Comparison of ENCODE assay signal across 14 mouse cellular contexts in the genomic region with DNA sequence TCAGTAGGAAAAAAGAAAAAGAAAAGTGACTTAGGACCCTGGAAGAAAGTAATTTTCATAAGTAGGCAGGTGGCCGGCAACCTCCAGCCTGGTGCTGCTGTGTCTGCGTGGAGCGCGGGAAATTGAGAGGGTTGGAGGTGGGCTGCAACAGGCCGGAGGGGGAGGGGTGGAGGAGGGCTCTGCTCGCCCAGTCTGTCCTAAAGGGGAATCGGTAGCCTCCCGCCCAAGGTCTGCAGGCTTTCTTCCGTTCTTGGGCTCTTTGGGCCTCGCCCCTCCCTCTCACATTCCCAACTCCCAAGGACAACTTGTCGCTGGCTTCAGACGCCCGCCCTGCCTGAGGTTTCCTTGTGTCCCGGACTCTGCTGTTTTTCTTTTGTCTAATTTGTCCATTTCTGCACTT. TPM values are rescaled to one million over a fixed set of nuclear protein-coding genes. Genes with fewer than 3 reads are reported as not detected.
DNase-seq lines count a peak whose midpoint lies in the region; ATAC-seq and TF ChIP-seq lines count a peak whose summit lies in the region.
"Had no signal": no experiment of that assay in that cellular context is flagged by ENCODE, and none has a peak within 500 bp of the region (broad histone marks: within the 10 kb centered on the region; RNA-seq: fewer than 3 reads in every experiment).

No protein-coding gene starts in this region.

- intact Hi-C loops in gastrocnemius, adult 2 months (cut with DNase I): no loop called here
- intact Hi-C loops in gastrocnemius, postnatal 14 days (cut with DNase I; ENCODE audit: low total_unique reads): no loop called here

- WGBS in intestine, embryonic 14.5 days: under 1% methylated on average over 14 of the region's 14 CpGs
- 2% methylated on average over 14 of the region's 14 CpGs for WGBS in forebrain, embryonic 13.5 days

- peak overlapping the region; percentile 23; the same call in 1 of the 2 replicates for H3K4me2 ChIP-seq in intestine, embryonic 14.5 days (ENCODE audit: low read length)
- H3K4me2 ChIP-seq in forebrain, embryonic 13.5 days: no peak overlapping the region

- no peak overlapping the region for H3K9ac ChIP-seq in intestine, embryonic 14.5 days (ENCODE audit: low read length)
- H3K9ac ChIP-seq in forebrain, embryonic 13.5 days: no peak overlapping the region

- H3K27me3 ChIP-seq in intestine, embryonic 14.5 days (replicated peaks; ENCODE audit: control insufficient read depth, insufficient read depth, low read length): peaks cover 84% of the 10 kb centered on the region
- peaks cover 100% of the 10 kb centered on the region for H3K27me3 ChIP-seq in forebrain, embryonic 13.5 days

- ATAC-seq in intestine, embryonic 14.5 days (replicated peaks; ENCODE audit: low FRiP score, low TSS enrichment, low read depth): no peak
- no peak for ATAC-seq in forebrain, embryonic 13.5 days

- peak overlapping the region; percentile 26; the same call in 1 of the 2 replicates for H3K4me3 ChIP-seq in intestine, embryonic 14.5 days (ENCODE audit: low read depth, low read length)
- H3K4me3 ChIP-seq in forebrain, embryonic 13.5 days: no peak overlapping the region
- H3K4me3 ChIP-seq in gastrocnemius, adult 2 months: no peak overlapping the region
- H3K4me3 ChIP-seq: left cerebral cortex, adult 2 months had no signal

- no peak overlapping the region for H3K27ac ChIP-seq in intestine, embryonic 14.5 days (ENCODE audit: low read depth)
- no peak overlapping the region for H3K27ac ChIP-seq in forebrain, embryonic 13.5 days
- no peak overlapping the region for H3K27ac ChIP-seq in gastrocnemius, adult 2 months
- H3K27ac ChIP-seq: left cerebral cortex, adult 2 months; macrophage; stomach, postnatal 0 days had no signal

- H3K9me3 ChIP-seq in intestine, embryonic 14.5 days (ENCODE audit: control insufficient read depth, low read length): no peaks in the 10 kb centered on the region
- peaks cover 7% of the 10 kb centered on the region for H3K9me3 ChIP-seq in forebrain, embryonic 13.5 days (replicated peaks)

- DNase-seq in ovary, adult 18-20 months (ENCODE audit: low spot score): peak; percentile 54
- DNase-seq in ovary, postnatal 14 days (ENCODE audit: low spot score): no peak
- peak; percentile 61 for DNase-seq in intestine, embryonic 14.5 days (ENCODE audit: low spot score)
- DNase-seq in kidney, postnatal 4 days: peak; percentile 78 to 87
- DNase-seq in gastrocnemius, adult 2 months: no peak
- DNase-seq in heart, adult 18-20 months: no peak
- no peak for DNase-seq in gastrocnemius, postnatal 14 days
- DNase-seq: heart, postnatal 4 days had no signal

- H3K36me3 ChIP-seq in intestine, embryonic 14.5 days (ENCODE audit: control insufficient read depth, insufficient read depth, low read length): no peaks in the 10 kb centered on the region
- no peaks in the 10 kb centered on the region for H3K36me3 ChIP-seq in forebrain, embryonic 13.5 days (ENCODE audit: poor library complexity, severe bottlenecking)

- H3K4me1 ChIP-seq in intestine, embryonic 14.5 days (replicated peaks; ENCODE audit: control insufficient read depth, insufficient read depth, low read length): peaks cover 3% of the 10 kb centered on the region; the same call in 1 of the 2 replicates
- H3K4me1 ChIP-seq in forebrain, embryonic 13.5 days: no peaks in the 10 kb centered on the region

- TF ChIP-seq CTCF in gastrocnemius, adult 2 months (IDR thresholded peaks at IDR 0.05): no peak

RNA-seq across cellular contexts. Expression of gene Hoxb9, which starts 20.4 kb away (rescaled TPM):
- 1.0 and 1.1 TPM in 2 replicates for polyA plus RNA-seq in intestine, embryonic 14.5 days (2014; fragmentation: Nextera tagmentation; extraction: Ambion mirVana)
- polyA plus RNA-seq in forebrain, embryonic 13.5 days (2015; fragmentation: Nextera tagmentation; extraction: Ambion mirVana): not detected in 2 replicates
- under 1 TPM in 1 of 2 experiments, not detected in 1; 0.14 TPM for total RNA-seq in gastrocnemius, adult 2 months (2021)
- total RNA-seq in heart, adult 18-20 months (2021): not detected
- under 1 TPM; 0.49 to 0.59 TPM for total RNA-seq in gastrocnemius, postnatal 14 days (2021)
- total RNA-seq: CH12.LX; heart, postnatal 4 days; left cerebral cortex, adult 2 months had no signal
- polyA plus RNA-seq: cortical plate, adult 2 months; macrophage had no signal

RNA-seq across cellular contexts. Expression of gene Hoxb8, which starts 30.8 kb away (rescaled TPM):
- 1.5 and 1.7 TPM in 2 replicates for polyA plus RNA-seq in intestine, embryonic 14.5 days (2014; fragmentation: Nextera tagmentation; extraction: Ambion mirVana)
- not detected in 2 replicates for polyA plus RNA-seq in forebrain, embryonic 13.5 days (2015; fragmentation: Nextera tagmentation; extraction: Ambion mirVana)
- under 1 TPM; 0.14 to 0.23 TPM for total RNA-seq in gastrocnemius, adult 2 months (2021)
- not detected for total RNA-seq in heart, adult 18-20 months (2021)
- total RNA-seq in gastrocnemius, postnatal 14 days (2021): under 1 TPM; 0.71 to 0.74 TPM
- total RNA-seq: CH12.LX; heart, postnatal 4 days; left cerebral cortex, adult 2 months had no signal
- polyA plus RNA-seq: cortical plate, adult 2 months; macrophage had no signal

RNA-seq across cellular contexts. Expression of gene Hoxb7, which starts 35.5 kb away (rescaled TPM):
- 11.7 and 13.2 TPM in 2 replicates for polyA plus RNA-seq in intestine, embryonic 14.5 days (2014; fragmentation: Nextera tagmentation; extraction: Ambion mirVana)
- not detected in 2 replicates for polyA plus RNA-seq in forebrain, embryonic 13.5 days (2015; fragmentation: Nextera tagmentation; extraction: Ambion mirVana)
- total RNA-seq in gastrocnemius, adult 2 months (2021): under 1 TPM; 0.47 to 0.56 TPM
- not detected for total RNA-seq in heart, adult 18-20 months (2021)
- total RNA-seq in gastrocnemius, postnatal 14 days (2021): 1 to 10 TPM; 1.5 to 1.6 TPM
- total RNA-seq: CH12.LX; left cerebral cortex, adult 2 months had no signal
- polyA plus RNA-seq: cortical plate, adult 2 months; macrophage had no signal

RNA-seq across cellular contexts. Expression of gene Hoxb6, which starts 41.4 kb away (rescaled TPM):
- 18.1 and 24.1 TPM in 2 replicates for polyA plus RNA-seq in intestine, embryonic 14.5 days (2014; fragmentation: Nextera tagmentation; extraction: Ambion mirVana)
- not detected in 2 replicates for polyA plus RNA-seq in forebrain, embryonic 13.5 days (2015; fragmentation: Nextera tagmentation; extraction: Ambion mirVana)
- total RNA-seq in gastrocnemius, adult 2 months (2021): under 1 TPM; 0.56 to 0.64 TPM
- total RNA-seq in heart, adult 18-20 months (2021): not detected
- under 1 TPM; 0.43 to 0.75 TPM for total RNA-seq in gastrocnemius, postnatal 14 days (2021)
- total RNA-seq: heart, postnatal 4 days; left cerebral cortex, adult 2 months had no signal
- polyA plus RNA-seq: cortical plate, adult 2 months; macrophage had no signal

RNA-seq across cellular contexts. Expression of gene Hoxb5, which starts 52.2 kb away (rescaled TPM):
- 49.6 and 51.6 TPM in 2 replicates for polyA plus RNA-seq in intestine, embryonic 14.5 days (2014; fragmentation: Nextera tagmentation; extraction: Ambion mirVana)
- 0.09 TPM in 1 of 2 replicates, not detected in the other for polyA plus RNA-seq in forebrain, embryonic 13.5 days (2015; fragmentation: Nextera tagmentation; extraction: Ambion mirVana)
- under 1 TPM; 0.26 to 0.28 TPM for total RNA-seq in gastrocnemius, adult 2 months (2021)
- total RNA-seq in heart, adult 18-20 months (2021): under 1 TPM; 0.12 to 0.21 TPM
- under 1 TPM; 0.90 to 0.91 TPM for total RNA-seq in gastrocnemius, postnatal 14 days (2021)
- total RNA-seq: left cerebral cortex, adult 2 months had no signal
- polyA plus RNA-seq: cortical plate, adult 2 months; macrophage had no signal

Comparison
In these comparisons a context has a peak if more than half of its experiments do, and no peak if none do; other contexts are left out.
1. DNase-seq: peak in ovary, adult 18-20 months (single experiment), intestine, embryonic 14.5 days (single experiment) and kidney, postnatal 4 days (2 of 2); none in ovary, postnatal 14 days (single experiment), gastrocnemius, adult 2 months (single experiment), heart, adult 18-20 months (0 of 2) and gastrocnemius, postnatal 14 days (single experiment).